Mouse (Mus musculus) forebrain, embryonic 11.5 days (tissue): ENCODE measurements around the gene Utp6. TPM values are rescaled to one million over a fixed set of nuclear protein-coding genes. Genes with fewer than 3 reads are reported as not detected.

Source experiments
- ATAC-seq: fragments of 200-750 bp; cut with Nextera tagmentation; replicated peaks from 2 replicates; pipeline ENCODE4 v1.8.0; 2017; ENCODE audit warnings: moderate TSS enrichment; ENCODE audit not compliant: low FRiP score
- DNase-seq: peaks from one replicate; pipeline ENCODE4 v3.0.0-alpha.2; 2017; ENCODE audit warnings: low spot score
- H3K27ac ChIP-seq: fragments of 300-500 bp; sonication (generic); 2 replicates; pipeline ENCODE4 v1.5.1; 2014; ENCODE audit warnings: low read depth, low read length
- H3K27me3 ChIP-seq: fragments of 300-500 bp; sonication (generic); 2 replicates; pipeline ENCODE4 v1.6.1; 2014; ENCODE audit warnings: mild to moderate bottlenecking, low read length, mixed read lengths; ENCODE audit not compliant: control insufficient read depth, insufficient read depth
- H3K36me3 ChIP-seq: fragments of 300-500 bp; sonication (generic); 2 replicates; pipeline ENCODE4 v1.6.1; 2014; ENCODE audit warnings: mild to moderate bottlenecking, low read length, moderate library complexity, mixed read lengths; ENCODE audit not compliant: control insufficient read depth, insufficient read depth
- H3K4me1 ChIP-seq: fragments of 300-500 bp; sonication (generic); replicated peaks from 2 replicates; pipeline ENCODE4 v1.6.1; 2014; ENCODE audit warnings: low read length, mixed read lengths; ENCODE audit not compliant: control insufficient read depth, insufficient read depth
- H3K4me2 ChIP-seq: fragments of 300-500 bp; sonication (generic); 2 replicates; pipeline ENCODE4 v1.6.1; 2014; ENCODE audit warnings: low read depth, mild to moderate bottlenecking, low read length, moderate library complexity, mixed read lengths; ENCODE audit not compliant: severe bottlenecking
- H3K4me3 ChIP-seq: fragments of 300-500 bp; sonication (generic); 2 replicates; pipeline ENCODE4 v1.5.1; 2014; ENCODE audit warnings: low read depth, low read length
- H3K9ac ChIP-seq: fragments of 300-500 bp; sonication (generic); 2 replicates; pipeline ENCODE4 v1.6.1; 2014; ENCODE audit warnings: low read length
- H3K9me3 ChIP-seq: fragments of 300-500 bp; sonication (generic); 2 replicates; pipeline ENCODE4 v1.6.1; 2016; ENCODE audit warnings: low read length, mixed read lengths; ENCODE audit not compliant: control insufficient read depth
- WGBS: fragments of 180-500 bp; shearing (Covaris S2); extraction: QIAGEN DNeasy Blood & Tissue Kit; methylation state at CpG from one replicate; pipeline ENCODE4 v1.1.7; 2014; 5-methylcytosine and 5-hydroxymethylcytosine counted together
- polyA plus RNA-seq: library from polyadenylated mRNA; unstranded; fragments of >200 nt; fragmentation: Nextera tagmentation; extraction: Ambion mirVana; gene quantifications from 2 replicates; pipeline ENCODE4 v1.2.1, GENCODE M21; 2014

Gene Utp6
- polyA plus RNA-seq, 1 experiment from 2014 or later: 91.8 TPM

DNA sequence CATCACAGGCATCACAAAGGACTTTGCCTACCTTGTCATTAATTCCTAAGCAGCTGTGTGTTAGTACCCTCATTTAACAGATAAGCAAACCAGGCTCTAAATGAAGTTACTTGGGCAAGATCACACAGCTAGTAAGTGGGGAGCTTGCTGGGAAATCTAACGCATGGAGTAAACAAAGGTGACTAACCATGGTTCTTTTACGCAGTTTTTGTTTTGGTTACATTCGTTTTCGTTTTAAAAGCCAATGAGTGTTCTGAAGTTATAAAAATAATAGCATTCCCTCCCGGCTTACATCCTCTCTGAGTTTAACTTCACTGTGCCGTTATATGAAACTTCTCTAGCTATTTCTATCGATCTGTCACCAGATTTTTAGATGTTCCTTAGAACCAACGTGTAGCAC, 10.9 kb upstream of the Utp6 start:
- no peak for DNase-seq
- no peak for ATAC-seq
- 16% methylated on average over 8 of the region's 8 CpGs for WGBS
- Histone ChIP-seq H3K27ac (no peak overlapping the region), H3K9me3 (no peaks in the 10 kb centered on the region), H3K4me1 (no peaks in the 10 kb centered on the region; the same call in 1 of the 2 replicates), H3K4me3 (peak overlapping the region; percentile 46), H3K4me2 (peak overlapping the region; percentile 80), H3K9ac (peak overlapping the region; percentile 62; the same call in 1 of the 2 replicates), H3K36me3 (no peaks in the 10 kb centered on the region), H3K27me3 (peaks cover 5% of the 10 kb centered on the region; the same call in 1 of the 2 replicates)

DNA sequence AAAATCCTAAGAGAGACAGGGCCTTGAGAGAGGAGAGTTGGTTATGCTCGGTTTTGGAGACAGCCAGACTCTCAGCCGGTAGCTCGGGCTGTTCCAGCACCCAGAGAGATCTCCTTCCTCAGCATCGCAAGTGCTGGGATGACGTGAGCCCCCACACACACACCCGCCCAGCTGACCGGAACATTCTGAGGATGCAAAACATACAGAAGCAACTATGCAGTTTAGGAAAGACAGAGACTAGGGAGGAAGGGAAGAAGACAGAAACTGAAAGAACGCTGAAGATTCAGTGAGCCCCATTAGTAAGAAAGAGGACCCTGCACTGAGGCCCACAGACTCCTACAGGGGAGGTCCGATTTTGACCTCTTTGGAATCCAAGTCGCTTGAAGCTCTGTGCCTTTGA, 5.6 kb upstream of the Utp6 start:
- ATAC-seq (no peak), DNase-seq (no peak)
- Histone ChIP-seq H3K36me3 (no peaks in the 10 kb centered on the region), H3K27ac (no peak overlapping the region), H3K9ac (no peak overlapping the region), H3K4me3 (no peak overlapping the region), H3K9me3 (no peaks in the 10 kb centered on the region), H3K4me1 (0 out of 2 replicates have a peak, but pooled peaks cover 2% of the 10 kb centered on the region), H3K27me3 (no peaks in the 10 kb centered on the region), H3K4me2 (no peak overlapping the region)
- 84% methylated on average over 10 of the region's 10 CpGs for WGBS

DNA sequence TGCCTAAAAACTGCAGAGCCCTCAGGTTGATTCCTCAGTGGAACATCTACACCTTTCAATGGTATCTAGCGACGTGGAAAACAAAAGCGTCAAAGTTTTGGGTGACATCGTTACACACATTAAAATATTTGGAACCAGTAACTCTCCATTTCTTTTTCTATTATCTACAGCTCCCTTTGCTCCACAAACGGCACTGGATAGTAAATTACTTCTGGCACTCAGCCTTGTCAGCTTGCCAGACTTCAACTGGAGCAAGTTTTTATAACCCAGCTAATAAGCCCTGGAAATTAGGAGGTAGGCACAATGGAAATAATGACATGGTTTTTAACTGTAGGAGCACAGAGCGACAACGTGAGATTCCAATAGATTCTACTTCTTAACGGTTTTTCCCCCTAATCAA, 3.7 kb upstream of the Utp6 start:
- Histone ChIP-seq H3K36me3 (no peaks in the 10 kb centered on the region), H3K4me3 (no peak overlapping the region), H3K9me3 (no peaks in the 10 kb centered on the region), H3K27ac (peak overlapping the region; percentile 41; the same call in 1 of the 2 replicates), H3K9ac (no peak overlapping the region), H3K27me3 (no peaks in the 10 kb centered on the region), H3K4me1 (0 out of 2 replicates have a peak, but pooled peaks cover 2% of the 10 kb centered on the region), H3K4me2 (no peak overlapping the region)
- WGBS: 64% methylated on average over 8 of the region's 8 CpGs
- ATAC-seq (no peak), DNase-seq (no peak)

DNA sequence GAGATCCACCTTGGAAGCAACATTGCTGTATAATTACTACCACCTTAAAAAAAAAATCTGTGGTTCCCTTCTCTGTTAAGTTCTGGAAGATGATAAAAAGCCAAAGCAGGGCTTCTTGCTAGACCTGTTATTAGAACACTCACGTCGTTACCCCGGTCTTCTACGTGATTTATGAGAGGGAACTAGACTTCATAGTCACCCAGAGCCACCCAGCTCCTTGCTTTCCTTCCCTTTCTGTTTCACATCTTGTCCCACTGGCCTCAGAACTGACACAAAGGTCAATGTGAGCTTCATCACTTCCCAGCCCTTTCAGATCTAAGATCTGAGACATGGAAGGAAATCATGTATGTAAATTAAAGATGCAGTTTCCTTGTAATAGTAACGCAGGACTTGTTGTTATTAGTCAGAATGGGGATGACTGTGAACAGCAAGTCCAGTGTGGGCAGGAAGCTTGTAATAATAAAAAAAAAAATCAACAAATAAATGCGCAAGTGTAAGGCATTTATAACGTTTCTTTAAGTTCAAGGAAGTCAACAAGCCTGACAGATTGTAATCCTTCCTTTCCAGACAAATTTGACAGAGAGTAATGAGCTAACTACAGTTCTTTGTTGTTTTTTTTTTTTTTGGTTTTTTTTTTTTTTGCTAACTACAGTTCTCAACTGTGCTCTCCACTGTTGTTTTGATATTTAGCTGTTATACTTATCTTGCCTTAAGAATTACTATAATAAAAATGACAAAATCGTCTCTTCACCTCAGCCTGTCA, 1.2 kb upstream of the Utp6 start:
- WGBS: 74% methylated on average over 8 of the region's 8 CpGs
- Histone ChIP-seq H3K9ac (no peak overlapping the region), H3K4me1 (0 out of 2 replicates have a peak, but pooled peaks cover 2% of the 10 kb centered on the region), H3K36me3 (no peaks in the 10 kb centered on the region; the same call in 1 of the 2 replicates), H3K9me3 (no peaks in the 10 kb centered on the region), H3K4me2 (no peak overlapping the region), H3K27ac (no peak overlapping the region), H3K27me3 (no peaks in the 10 kb centered on the region), H3K4me3 (no peak overlapping the region)
- ATAC-seq (no peak), DNase-seq (no peak)

DNA sequence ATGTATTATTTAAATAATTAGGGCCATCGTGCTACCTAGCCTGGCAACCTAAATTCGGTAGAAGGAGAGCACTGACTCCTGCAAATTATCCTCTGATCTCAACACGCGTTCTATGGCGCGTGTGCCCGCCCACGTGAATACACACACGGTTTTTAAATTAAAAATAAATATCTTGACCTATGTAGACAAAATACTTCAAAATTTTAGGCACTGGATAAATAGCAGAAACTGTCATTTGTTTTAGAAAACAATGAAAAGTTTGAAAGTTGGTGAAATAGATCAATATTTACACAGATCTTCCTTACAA, 640 bp upstream of the Utp6 start:
- Histone ChIP-seq H3K9me3 (no peaks in the 10 kb centered on the region), H3K4me3 (peak overlapping the region; percentile 64), H3K9ac (peak overlapping the region; percentile 35; the same call in 1 of the 2 replicates), H3K27me3 (no peaks in the 10 kb centered on the region), H3K4me2 (peak overlapping the region; percentile 41), H3K36me3 (peaks cover 2% of the 10 kb centered on the region; the same call in 1 of the 2 replicates), H3K27ac (no peak overlapping the region), H3K4me1 (0 out of 2 replicates have a peak, but pooled peaks cover 2% of the 10 kb centered on the region)
- 14% methylated on average over 9 of the region's 9 CpGs for WGBS
- ATAC-seq (no peak), DNase-seq (no peak)

DNA sequence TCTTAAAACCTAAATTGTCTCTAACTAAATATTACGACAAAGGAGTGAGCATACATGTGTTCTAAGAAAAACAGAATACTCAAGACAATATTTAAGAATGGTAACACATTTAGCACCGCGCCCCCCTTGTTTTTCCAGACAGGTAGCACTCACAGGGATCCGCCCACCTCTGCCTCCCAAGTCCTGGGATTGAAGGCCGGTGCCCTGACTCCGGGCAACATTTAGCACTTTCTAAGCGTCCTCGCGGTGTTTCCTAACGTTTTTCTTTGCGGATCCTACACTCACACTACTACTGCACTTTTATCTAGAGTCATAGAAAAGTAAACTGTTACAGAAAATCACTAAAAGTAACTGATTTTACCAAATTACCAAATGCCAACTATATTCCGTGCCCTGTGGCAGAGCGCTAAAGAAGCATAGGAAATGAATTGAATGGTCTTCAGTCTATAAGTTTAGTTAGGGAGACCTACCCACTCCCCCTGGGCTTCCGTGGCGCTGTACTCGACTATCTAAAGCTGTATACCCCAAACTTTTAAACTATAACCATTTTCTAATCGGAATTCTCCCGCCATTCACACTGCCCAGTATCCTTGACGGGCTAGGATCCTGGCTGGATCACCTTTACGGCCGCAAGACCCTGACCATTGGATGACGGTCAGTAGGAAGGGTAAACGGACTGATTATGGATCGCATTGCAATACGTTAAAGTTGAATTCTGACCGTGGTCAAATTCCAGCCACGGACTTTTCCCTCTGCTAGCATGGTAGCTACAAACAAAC, 655 bp downstream of the Utp6 start:
- Histone ChIP-seq H3K27me3 (no peaks in the 10 kb centered on the region), H3K27ac (peak overlapping the region; percentile 48), H3K36me3 (peaks cover 4% of the 10 kb centered on the region; the same call in 1 of the 2 replicates)

DNA sequence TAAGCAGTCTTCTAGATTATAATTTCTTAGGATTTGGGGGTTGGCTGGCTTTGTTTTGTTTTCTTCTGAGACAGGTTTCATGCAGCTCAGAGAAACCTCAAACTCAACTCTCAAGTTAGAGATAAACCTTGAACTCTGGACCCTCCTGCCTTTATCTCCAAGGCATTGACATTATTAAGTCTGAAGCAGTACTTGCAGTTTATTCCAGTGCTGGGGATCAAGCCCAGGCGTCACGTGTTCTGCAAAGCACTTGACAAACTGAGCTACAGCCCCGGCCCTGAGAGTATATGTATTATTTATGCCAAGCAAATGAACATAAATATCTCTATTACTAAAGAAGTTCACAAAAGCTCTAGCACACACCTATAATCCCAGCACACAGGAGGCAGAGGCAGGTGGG, 14.9 kb downstream of the Utp6 start:
- Histone ChIP-seq H3K9me3 (no peaks in the 10 kb centered on the region), H3K27me3 (no peaks in the 10 kb centered on the region), H3K9ac (no peak overlapping the region), H3K27ac (no peak overlapping the region), H3K4me2 (no peak overlapping the region), H3K4me1 (no peaks in the 10 kb centered on the region), H3K36me3 (peaks cover 14% of the 10 kb centered on the region), H3K4me3 (no peak overlapping the region)
- no peak for ATAC-seq
- WGBS: 95% methylated on average over 3 of the region's 3 CpGs
- no peak for DNase-seq

More for the DNA sequence above, 655 bp downstream of the Utp6 start:
- DNase-seq (no peak), ATAC-seq (peak; percentile 49)
- 0 out of 2 replicates have a peak, but pooled peaks cover 2% of the 10 kb centered on the region for H3K4me1 ChIP-seq
- 8% methylated on average over 27 of the region's 27 CpGs for WGBS
- peak overlapping the region; percentile 69 for H3K9ac ChIP-seq
- H3K4me2 ChIP-seq: peak overlapping the region; percentile 52
- H3K4me3 ChIP-seq: peak overlapping the region; percentile 64
- H3K9me3 ChIP-seq: no peaks in the 10 kb centered on the region

DNA sequence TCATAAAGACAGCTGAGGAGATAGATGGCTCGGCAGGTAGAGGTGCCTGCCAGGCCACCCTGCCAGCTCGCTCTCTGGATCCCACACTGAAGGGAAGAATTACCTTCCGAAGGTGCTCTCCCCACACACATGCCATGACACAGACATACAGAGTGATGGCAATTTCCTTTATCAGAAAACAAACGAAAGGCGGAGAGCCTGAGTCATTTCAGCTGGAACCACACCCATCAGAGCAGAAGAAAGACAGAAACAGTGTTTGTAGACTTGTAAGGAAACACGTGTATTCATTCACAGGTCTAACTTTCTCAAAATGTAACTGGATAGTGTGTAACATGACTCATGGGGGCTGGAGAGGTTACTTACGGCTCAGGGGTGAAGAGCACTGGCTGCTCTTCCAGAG, 18.6 kb downstream of the Utp6 start:
- H3K4me2 ChIP-seq: no peak overlapping the region
- peaks cover 6% of the 10 kb centered on the region for H3K36me3 ChIP-seq
- DNase-seq: no peak
- H3K27me3 ChIP-seq: no peaks in the 10 kb centered on the region
- WGBS: 94% methylated on average over 7 of the region's 7 CpGs
- no peak overlapping the region for H3K27ac ChIP-seq
- no peaks in the 10 kb centered on the region for H3K9me3 ChIP-seq
- H3K9ac ChIP-seq: no peak overlapping the region
- ATAC-seq: no peak
- no peaks in the 10 kb centered on the region for H3K4me1 ChIP-seq
- no peak overlapping the region for H3K4me3 ChIP-seq
